In genomic region chr19:53738701-53739131, GRCm38 (mm10) we compare ENCODE assay signal across 18 mouse cellular contexts.
A peak's percentile ranks its signal among the peaks of the same experiment; 100 is the strongest.
DNase-seq lines count a peak whose midpoint lies in the region; ATAC-seq and TF ChIP-seq lines count a peak whose summit lies in the region.
"Had no signal": no experiment of that assay in that cellular context is flagged by ENCODE, and none has a peak within 500 bp of the region (broad histone marks: within the 10 kb centered on the region; RNA-seq: fewer than 3 reads in every experiment).

No protein-coding gene starts in this region.

- no peak for ATAC-seq in heart, embryonic 11.5 days (replicated peaks; ENCODE audit: insufficient number of reproducible peaks, low FRiP score, low TSS enrichment)
- ATAC-seq in embryonic facial prominence, embryonic 11.5 days (replicated peaks; ENCODE audit: insufficient number of reproducible peaks, low FRiP score, low TSS enrichment, low read depth) = no peak
- peak; percentile 78 for ATAC-seq in limb, embryonic 12.5 days (ENCODE audit: insufficient number of reproducible peaks, insufficient read depth, low FRiP score, low TSS enrichment, low read depth)
- ATAC-seq: forebrain, embryonic 14.5 days; inflammation-experienced regulatory T-cells, adult 6 months; liver, postnatal 0 days; midbrain, embryonic 15.5 days had no signal

- H3K79me3 ChIP-seq in C2C12 (ENCODE audit: low read depth) = no peaks in the 10 kb centered on the region

- 48% methylated on average over 6 of the region's 6 CpGs for WGBS in heart, embryonic 11.5 days (ENCODE audit: insufficient replicate concordance)
- 53% methylated on average over 6 of the region's 6 CpGs for WGBS in embryonic facial prominence, embryonic 11.5 days
- WGBS in limb, embryonic 12.5 days = 32% methylated on average over 6 of the region's 6 CpGs

- no peak for TF ChIP-seq CTCF in C2C12 (IDR thresholded peaks at IDR 0.05; ENCODE audit: control insufficient read depth, insufficient read depth, insufficient read length)

- DNase-seq in heart, adult 9 months (ENCODE audit: low spot score in 2 of 2) = no peak
- peak; percentile 6 for DNase-seq in embryonic facial prominence, embryonic 11.5 days (ENCODE audit: low spot score)
- DNase-seq in layer of hippocampus, adult 9-10 months (ENCODE audit: low spot score) = no peak
- no peak for DNase-seq in cerebellum, adult 11 months
- DNase-seq: adrenal gland, adult 8-10 months; cerebellum, adult 9-11 months; liver, postnatal 0 days; spleen, adult 18-20 months; thymus, postnatal 14 days had no signal

- H3K27me3 ChIP-seq in heart, embryonic 11.5 days (ENCODE audit: control insufficient read depth, insufficient read depth, low read length) = no peaks in the 10 kb centered on the region
- no peaks in the 10 kb centered on the region for H3K27me3 ChIP-seq in C2C12 (ENCODE audit: control insufficient read depth, insufficient read depth, insufficient read length)
- no peaks in the 10 kb centered on the region for H3K27me3 ChIP-seq in embryonic facial prominence, embryonic 11.5 days (ENCODE audit: control insufficient read depth, insufficient read depth, low read length)
- H3K27me3 ChIP-seq in limb, embryonic 12.5 days = no peaks in the 10 kb centered on the region
- H3K27me3 ChIP-seq: embryonic facial prominence, embryonic 15.5 days; midbrain, embryonic 15.5 days; neural tube, embryonic 12.5 days had no signal

- peaks cover 22% of the 10 kb centered on the region for H3K4me1 ChIP-seq in heart, embryonic 11.5 days (ENCODE audit: control insufficient read depth, insufficient read depth, low read length)
- H3K4me1 ChIP-seq in embryonic facial prominence, embryonic 11.5 days (ENCODE audit: control insufficient read depth, insufficient read depth, low read length) = no peaks in the 10 kb centered on the region
- H3K4me1 ChIP-seq in limb, embryonic 12.5 days (replicated peaks) = peaks cover 28% of the 10 kb centered on the region
- H3K4me1 ChIP-seq: embryonic facial prominence, embryonic 15.5 days; midbrain, embryonic 15.5 days; neural tube, embryonic 12.5 days had no signal

- H3K9me3 ChIP-seq in heart, embryonic 11.5 days (replicated peaks; ENCODE audit: control insufficient read depth, low read length) = no peaks in the 10 kb centered on the region
- no peaks in the 10 kb centered on the region for H3K9me3 ChIP-seq in embryonic facial prominence, embryonic 11.5 days (replicated peaks; ENCODE audit: control insufficient read depth, low read length)
- no peaks in the 10 kb centered on the region for H3K9me3 ChIP-seq in limb, embryonic 12.5 days
- H3K9me3 ChIP-seq: embryonic facial prominence, embryonic 15.5 days; midbrain, embryonic 15.5 days; neural tube, embryonic 12.5 days had no signal

- no peaks in the 10 kb centered on the region for H3K79me2 ChIP-seq in C2C12 (ENCODE audit: control insufficient read depth, insufficient read depth)

- peak overlapping the region; percentile 78 for H3K27ac ChIP-seq in heart, embryonic 11.5 days (ENCODE audit: low read depth, low read length)
- no peak overlapping the region for H3K27ac ChIP-seq in embryonic facial prominence, embryonic 11.5 days (replicated peaks; ENCODE audit: low read depth, low read length)
- peak overlapping the region; percentile 72 for H3K27ac ChIP-seq in limb, embryonic 12.5 days
- H3K27ac ChIP-seq: embryonic facial prominence, embryonic 15.5 days; kidney, postnatal 0 days; midbrain, embryonic 15.5 days; neural tube, embryonic 12.5 days had no signal

- peak overlapping the region; percentile 34 for H3K4me2 ChIP-seq in heart, embryonic 11.5 days
- H3K4me2 ChIP-seq in embryonic facial prominence, embryonic 11.5 days (ENCODE audit: low read depth, low read length) = no peak overlapping the region
- H3K4me2 ChIP-seq in limb, embryonic 12.5 days = peak overlapping the region; percentile 9; the same call in 1 of the 2 replicates
- H3K4me2 ChIP-seq: embryonic facial prominence, embryonic 15.5 days; midbrain, embryonic 15.5 days; neural tube, embryonic 12.5 days had no signal

- no peaks in the 10 kb centered on the region for H3K36me3 ChIP-seq in heart, embryonic 11.5 days (ENCODE audit: control insufficient read depth, insufficient read depth, low read length)
- no peaks in the 10 kb centered on the region for H3K36me3 ChIP-seq in C2C12 (ENCODE audit: control insufficient read depth, insufficient read depth)
- H3K36me3 ChIP-seq in embryonic facial prominence, embryonic 11.5 days (replicated peaks; ENCODE audit: control insufficient read depth, insufficient read depth, low read depth, low read length) = no peaks in the 10 kb centered on the region
- H3K36me3 ChIP-seq in limb, embryonic 12.5 days = no peaks in the 10 kb centered on the region
- H3K36me3 ChIP-seq: embryonic facial prominence, embryonic 15.5 days; midbrain, embryonic 15.5 days; neural tube, embryonic 12.5 days had no signal

- H3K4me3 ChIP-seq in heart, embryonic 11.5 days (ENCODE audit: low read depth, low read length) = no peak overlapping the region
- H3K4me3 ChIP-seq in C2C12 (ENCODE audit: insufficient read depth, poor library complexity, severe bottlenecking) = no peak overlapping the region
- H3K4me3 ChIP-seq in embryonic facial prominence, embryonic 11.5 days (ENCODE audit: low read depth, low read length) = no peak overlapping the region
- no peak overlapping the region for H3K4me3 ChIP-seq in limb, embryonic 12.5 days (replicated peaks)
- H3K4me3 ChIP-seq: embryonic facial prominence, embryonic 15.5 days; midbrain, embryonic 15.5 days; neural tube, embryonic 12.5 days had no signal

- no peak overlapping the region for H3ac ChIP-seq in C2C12 (ENCODE audit: control insufficient read depth, insufficient read length, low read depth)

- peak overlapping the region; percentile 54 for H3K9ac ChIP-seq in heart, embryonic 11.5 days (ENCODE audit: low read depth, low read length)
- H3K9ac ChIP-seq in embryonic facial prominence, embryonic 11.5 days (replicated peaks; ENCODE audit: low read length) = no peak overlapping the region
- no peak overlapping the region for H3K9ac ChIP-seq in limb, embryonic 12.5 days (replicated peaks)
- H3K9ac ChIP-seq: embryonic facial prominence, embryonic 15.5 days; liver, postnatal 0 days; midbrain, embryonic 15.5 days; neural tube, embryonic 12.5 days had no signal

TF ChIP-seq in C2C12, 6 proteins besides CTCF, POLR2A, EP300 and RAD21:
- TF ChIP-seq USF1 (IDR thresholded peaks at IDR 0.05; ENCODE audit: low read depth) = no peak
- TF ChIP-seq CEBPB (IDR thresholded peaks at IDR 0.05; ENCODE audit: low read depth) = no peak
- no peak for TF ChIP-seq FOSL1 (IDR thresholded peaks at IDR 0.05; ENCODE audit: insufficient read depth, low read length, poor library complexity, severe bottlenecking)
- TF ChIP-seq MYOG (IDR thresholded peaks at IDR 0.05; ENCODE audit: control insufficient read depth, extremely low read depth, insufficient read length) = no peak
- peak; percentile 98 for TF ChIP-seq MYOD1 (IDR thresholded peaks at IDR 0.05; ENCODE audit: control insufficient read depth, insufficient read length, low read depth)
- peak; percentile 43 for TF ChIP-seq MAX (IDR thresholded peaks at IDR 0.05)
